In the genomic region with DNA sequence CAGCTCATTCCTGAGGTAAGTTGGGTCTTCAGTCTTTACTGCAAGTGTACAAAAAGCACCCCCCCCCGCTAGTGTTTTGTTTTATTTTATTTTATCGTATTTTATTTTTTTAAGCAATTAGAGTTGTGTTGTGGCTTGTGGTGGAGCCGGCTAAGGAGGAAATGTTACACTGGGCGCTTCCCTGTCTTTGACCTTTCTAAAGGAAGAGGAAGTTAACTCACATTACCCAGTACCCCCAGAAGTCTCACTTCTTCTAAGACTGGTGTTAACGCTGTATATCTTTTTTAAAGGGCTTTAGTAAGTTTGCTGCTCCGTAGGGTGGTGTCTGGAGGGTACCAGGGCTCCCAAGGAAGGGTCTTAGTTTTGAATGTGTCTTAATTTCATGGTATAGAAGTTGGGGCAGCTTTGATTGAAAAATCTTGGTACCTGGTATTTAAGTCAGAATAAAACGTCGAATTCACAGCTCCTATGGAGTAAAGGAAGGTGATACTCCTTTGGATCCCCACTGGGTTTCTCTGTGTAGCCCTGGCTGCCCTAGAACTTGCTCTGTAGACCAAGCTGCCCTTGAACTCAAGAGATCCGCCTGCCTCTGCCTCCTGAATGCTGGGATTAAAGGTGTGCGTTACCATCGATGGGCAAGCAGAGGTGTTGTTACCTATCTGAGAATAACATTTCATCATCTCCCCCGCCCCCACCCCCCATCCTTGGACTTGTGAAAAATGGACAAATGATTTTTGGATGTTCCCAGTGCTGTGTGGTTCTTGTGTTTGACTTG, we compare ENCODE assay signal across 8 mouse cellular contexts. TPM values are rescaled to one million over a fixed set of nuclear protein-coding genes. Genes with fewer than 3 reads are reported as not detected.
DNase-seq lines count a peak whose midpoint lies in the region; ATAC-seq and TF ChIP-seq lines count a peak whose summit lies in the region.

No protein-coding gene starts in this region.

- DNase-seq in kidney, adult 2 months = no peak
- DNase-seq in kidney, postnatal 4 days = no peak
- no peak for DNase-seq in gastrocnemius, postnatal 10 days
- DNase-seq in adrenal gland, postnatal 25 days = no peak
- DNase-seq in left cerebral cortex, adult 9 months (ENCODE audit: low spot score in 2 of 2) = no peak

- H3K27ac ChIP-seq in kidney, adult 2 months (ENCODE audit: insufficient read depth, low read depth, low read length) = peak overlapping the region; percentile 27
- H3K27ac ChIP-seq in brown adipose tissue, adult 24 weeks (replicated peaks; ENCODE audit: low read depth, low read length) = peak overlapping the region; percentile 71; the same call in 1 of the 2 replicates
- peak overlapping the region; percentile 97; the same call in 1 of the 2 replicates for H3K27ac ChIP-seq in hindbrain, embryonic 13.5 days

- H3K4me2 ChIP-seq in hindbrain, embryonic 13.5 days = peak overlapping the region; percentile 93

- peaks cover 19% of the 10 kb centered on the region; the same call in 1 of the 2 replicates for H3K4me1 ChIP-seq in kidney, adult 2 months (ENCODE audit: control insufficient read depth, insufficient read depth, low read length)
- H3K4me1 ChIP-seq in brown adipose tissue, adult 24 weeks (ENCODE audit: control insufficient read depth, insufficient read depth, insufficient read length, low read length) = no peaks in the 10 kb centered on the region
- H3K4me1 ChIP-seq in hindbrain, embryonic 13.5 days (replicated peaks) = peaks cover 51% of the 10 kb centered on the region

- WGBS in kidney, adult 2 months = 28% methylated on average over 12 of the region's 12 CpGs
- 43% methylated on average over 12 of the region's 12 CpGs for WGBS in hindbrain, embryonic 13.5 days

- no peaks in the 10 kb centered on the region for H3K9me3 ChIP-seq in hindbrain, embryonic 13.5 days

- H3K36me3 ChIP-seq in kidney, adult 2 months (ENCODE audit: control insufficient read depth, insufficient read depth, low read length) = no peaks in the 10 kb centered on the region; the same call in 1 of the 2 replicates
- H3K36me3 ChIP-seq in hindbrain, embryonic 13.5 days = peaks cover 20% of the 10 kb centered on the region

- ATAC-seq in hindbrain, embryonic 13.5 days (ENCODE audit: low FRiP score) = no peak
- peak; percentile 44 for ATAC-seq in megakaryocyte progenitor cell, adult 5-6 weeks (replicated peaks; ENCODE audit: poor library complexity)

- H3K27me3 ChIP-seq in kidney, adult 2 months (replicated peaks; ENCODE audit: control insufficient read depth, insufficient read depth, low read length) = no peaks in the 10 kb centered on the region
- H3K27me3 ChIP-seq in hindbrain, embryonic 13.5 days = no peaks in the 10 kb centered on the region

- H3K4me3 ChIP-seq in kidney, adult 2 months (ENCODE audit: insufficient read depth, low read depth, low read length) = peak overlapping the region; percentile 85
- H3K4me3 ChIP-seq in brown adipose tissue, adult 24 weeks (ENCODE audit: insufficient read depth, low read depth, low read length) = peak overlapping the region; percentile 78
- peak overlapping the region; percentile 98 for H3K4me3 ChIP-seq in hindbrain, embryonic 13.5 days

- peak overlapping the region; percentile 100 for H3K9ac ChIP-seq in hindbrain, embryonic 13.5 days

- TF ChIP-seq CTCF in kidney, adult 2 months (conservative IDR thresholded peaks at IDR 0.05; ENCODE audit: insufficient read depth, insufficient read length, low read depth, low read length) = no peak

- TF ChIP-seq POLR2A in kidney, adult 2 months (IDR thresholded peaks at IDR 0.05; ENCODE audit: low read depth, low read length) = no peak

RNA-seq across cellular contexts. Expression of a gene that starts 1.9 kb away (rescaled TPM):
- 53.5 and 54.0 TPM in 2 replicates for polyA plus RNA-seq in kidney, adult 2 months (2012; rRNA removed)
- polyA plus RNA-seq in brown adipose tissue, adult 24 weeks (2012; ENCODE audit: insufficient read depth, insufficient read length, missing spikeins) = 15.1 and 18.6 TPM in 2 replicates
- polyA plus RNA-seq in hindbrain, embryonic 13.5 days (2015; fragmentation: Nextera tagmentation; extraction: Ambion mirVana) = 48.7 and 53.1 TPM in 2 replicates
- 60.3 and 60.4 TPM in 2 replicates for total RNA-seq in megakaryocyte progenitor cell, adult 5-6 weeks (2015)
- 36.9 and 39.1 TPM in 2 replicates for total RNA-seq in megakaryocyte progenitor cell, adult 5-6 weeks (2017)
- total RNA-seq in gastrocnemius, postnatal 10 days (2021) = 100 to 1,000 TPM; 100 to 108 TPM
- total RNA-seq in adrenal gland, postnatal 25 days (2021) = 153 and 166 TPM in 2 replicates

Comparison
In these comparisons a context has a peak if more than half of its experiments do, and no peak if none do; other contexts are left out.
1. H3K27ac ChIP-seq: peak in every context shown above with its lines; median percentile 97 in hindbrain, embryonic 13.5 days; 71 in brown adipose tissue, adult 24 weeks; 27 in kidney, adult 2 months.